Mouse (Mus musculus) limb, embryonic 13.5 days (tissue): ENCODE measurements around the gene Hnrnph3. TPM values are rescaled to one million over a fixed set of nuclear protein-coding genes. Genes with fewer than 3 reads are reported as not detected.

Source experiments
- ATAC-seq: fragments of 200-750 bp; cut with Nextera tagmentation; 2 replicates; pipeline ENCODE4 v1.8.0; 2017; ENCODE audit warnings: low read depth, moderate number of reproducible peaks, moderate TSS enrichment; ENCODE audit not compliant: low FRiP score
- H3K27ac ChIP-seq: fragments of 300-500 bp; sonication (generic); 2 replicates; pipeline ENCODE4 v1.5.1; 2015; ENCODE audit warnings: inconsistent platforms, mild to moderate bottlenecking, moderate library complexity
- H3K27me3 ChIP-seq: fragments of 300-500 bp; sonication (generic); 2 replicates; pipeline ENCODE4 v1.6.1; 2015; ENCODE audit warnings: mild to moderate bottlenecking, inconsistent platforms
- H3K36me3 ChIP-seq: fragments of 300-500 bp; sonication (generic); 2 replicates; pipeline ENCODE4 v1.6.1; 2015; ENCODE audit warnings: inconsistent platforms, mild to moderate bottlenecking, moderate library complexity
- H3K4me1 ChIP-seq: fragments of 300-500 bp; sonication (generic); 2 replicates; pipeline ENCODE4 v1.6.1; 2015; ENCODE audit warnings: inconsistent platforms
- H3K4me2 ChIP-seq: fragments of 300-500 bp; sonication (generic); replicated peaks from 2 replicates; pipeline ENCODE4 v1.6.1; 2015; ENCODE audit warnings: inconsistent platforms, mild to moderate bottlenecking, moderate library complexity
- H3K4me3 ChIP-seq: fragments of 300-500 bp; sonication (generic); 2 replicates; pipeline ENCODE4 v1.5.1; 2015; ENCODE audit warnings: moderate library complexity, mild to moderate bottlenecking, inconsistent platforms
- H3K9ac ChIP-seq: fragments of 300-500 bp; sonication (generic); 2 replicates; pipeline ENCODE4 v1.6.1; 2015; ENCODE audit warnings: mild to moderate bottlenecking, inconsistent platforms
- H3K9me3 ChIP-seq: fragments of 300-500 bp; sonication (generic); 2 replicates; pipeline ENCODE4 v1.6.1; 2016; ENCODE audit warnings: inconsistent platforms
- WGBS: fragments of 180-500 bp; shearing (Covaris S2); methylation state at CpG from one replicate; pipeline ENCODE4 v1.1.7; 2015; 5-methylcytosine and 5-hydroxymethylcytosine counted together
- polyA plus RNA-seq: library from polyadenylated mRNA; unstranded; fragments of >200 nt; fragmentation: Nextera tagmentation; extraction: Ambion mirVana; gene quantifications from 2 replicates; pipeline ENCODE4 v1.2.1, GENCODE M21; 2015

Hnrnph3 gene
- polyA plus RNA-seq, 1 experiment from 2014 or later, result 137 TPM

- WGBS, result 80% methylated on average over 4 of the region's 4 CpGs
- peaks cover 92% of the 10 kb centered on the region for H3K36me3 ChIP-seq
- ATAC-seq, result no peak
These were observed 13.7 kb downstream of the Hnrnph3 start for GRCm38 (mm10) chr10:63010268-63010667.

GRCm38 (mm10) chr10:63008193-63008592 is 15.8 kb downstream of the Hnrnph3 start:
- H3K9ac ChIP-seq, result no peak overlapping the region
- no peaks in the 10 kb centered on the region for H3K9me3 ChIP-seq
- H3K27ac ChIP-seq, result no peak overlapping the region
- H3K27me3 ChIP-seq, result no peaks in the 10 kb centered on the region
- no peak overlapping the region for H3K4me3 ChIP-seq
- 75% methylated on average over 3 of the region's 3 CpGs for WGBS
- H3K36me3 ChIP-seq, result peaks cover 92% of the 10 kb centered on the region
- ATAC-seq, result no peak
- no peaks in the 10 kb centered on the region for H3K4me1 ChIP-seq
- H3K4me2 ChIP-seq, result no peak overlapping the region

More at GRCm38 (mm10) chr10:63010268-63010667, 13.7 kb downstream of the Hnrnph3 start:
- Histone ChIP-seq H3K9ac (no peak overlapping the region), H3K27ac (no peak overlapping the region), H3K4me2 (no peak overlapping the region), H3K4me3 (no peak overlapping the region), H3K27me3 (no peaks in the 10 kb centered on the region), H3K9me3 (no peaks in the 10 kb centered on the region), H3K4me1 (no peaks in the 10 kb centered on the region)

GRCm38 (mm10) chr10:63004556-63004955 is 19.5 kb downstream of the Hnrnph3 start:
- Histone ChIP-seq H3K9me3 (no peaks in the 10 kb centered on the region), H3K9ac (no peak overlapping the region), H3K4me2 (no peak overlapping the region), H3K36me3 (peaks cover 92% of the 10 kb centered on the region), H3K4me3 (no peak overlapping the region), H3K27ac (no peak overlapping the region), H3K27me3 (no peaks in the 10 kb centered on the region), H3K4me1 (no peaks in the 10 kb centered on the region)
- 90% methylated on average over 9 of the region's 9 CpGs for WGBS
- no peak for ATAC-seq

- Histone ChIP-seq H3K27me3 (no peaks in the 10 kb centered on the region), H3K36me3 (peaks cover 94% of the 10 kb centered on the region), H3K27ac (no peak overlapping the region), H3K9me3 (no peaks in the 10 kb centered on the region), H3K4me2 (no peak overlapping the region), H3K4me3 (no peak overlapping the region), H3K9ac (no peak overlapping the region; the same call in 1 of the 2 replicates), H3K4me1 (no peaks in the 10 kb centered on the region)
- no peak for ATAC-seq
- 65% methylated on average over 9 of the region's 9 CpGs for WGBS
These were observed 20.8 kb downstream of the Hnrnph3 start for GRCm38 (mm10) chr10:63003252-63003651.

GRCm38 (mm10) chr10:63000584-63000983 is 23.4 kb downstream of the Hnrnph3 start:
- Histone ChIP-seq H3K9ac (no peak overlapping the region), H3K36me3 (peaks cover 93% of the 10 kb centered on the region), H3K4me1 (no peaks in the 10 kb centered on the region), H3K27me3 (no peaks in the 10 kb centered on the region), H3K9me3 (no peaks in the 10 kb centered on the region), H3K4me2 (no peak overlapping the region), H3K27ac (no peak overlapping the region), H3K4me3 (no peak overlapping the region)
- 80% methylated on average over 9 of the region's 9 CpGs for WGBS
- no peak for ATAC-seq

GRCm38 (mm10) chr10:62993991-62994390 is 30.0 kb downstream of the Hnrnph3 start:
- no peak overlapping the region for H3K9ac ChIP-seq
- H3K36me3 ChIP-seq, result peaks cover 93% of the 10 kb centered on the region
- H3K4me3 ChIP-seq, result no peak overlapping the region
- H3K4me1 ChIP-seq, result no peaks in the 10 kb centered on the region
- no peak overlapping the region for H3K27ac ChIP-seq
- no peaks in the 10 kb centered on the region for H3K27me3 ChIP-seq
- 90% methylated on average over 6 of the region's 9 CpGs for WGBS
- H3K4me2 ChIP-seq, result no peak overlapping the region
- no peaks in the 10 kb centered on the region for H3K9me3 ChIP-seq
- no peak for ATAC-seq

- ATAC-seq, result no peak
- no peaks in the 10 kb centered on the region for H3K9me3 ChIP-seq
- peaks cover 91% of the 10 kb centered on the region for H3K36me3 ChIP-seq
- H3K27me3 ChIP-seq, result no peaks in the 10 kb centered on the region
- 91% methylated on average over 15 of the region's 15 CpGs for WGBS
- H3K4me1 ChIP-seq, result no peaks in the 10 kb centered on the region
- H3K9ac ChIP-seq, result no peak overlapping the region
- no peak overlapping the region for H3K4me2 ChIP-seq
- H3K27ac ChIP-seq, result no peak overlapping the region
- H3K4me3 ChIP-seq, result no peak overlapping the region
These were observed 33.4 kb downstream of the Hnrnph3 start for GRCm38 (mm10) chr10:62990636-62991035.

GRCm38 (mm10) chr10:62987341-62987740 is 36.7 kb downstream of the Hnrnph3 start:
- 28% methylated on average over 3 of the region's 3 CpGs for WGBS
- peaks cover 91% of the 10 kb centered on the region for H3K36me3 ChIP-seq
- no peaks in the 10 kb centered on the region for H3K4me1 ChIP-seq
- H3K27ac ChIP-seq, result no peak overlapping the region
- no peak overlapping the region for H3K4me2 ChIP-seq
- H3K9ac ChIP-seq, result no peak overlapping the region
- H3K9me3 ChIP-seq, result no peaks in the 10 kb centered on the region
- no peaks in the 10 kb centered on the region for H3K27me3 ChIP-seq
- no peak for ATAC-seq
- no peak overlapping the region for H3K4me3 ChIP-seq

- Histone ChIP-seq H3K27me3 (no peaks in the 10 kb centered on the region), H3K9me3 (no peaks in the 10 kb centered on the region), H3K4me3 (no peak overlapping the region), H3K4me2 (no peak overlapping the region), H3K9ac (no peak overlapping the region), H3K36me3 (peaks cover 65% of the 10 kb centered on the region), H3K27ac (no peak overlapping the region), H3K4me1 (peaks cover 10% of the 10 kb centered on the region)
- ATAC-seq, result no peak
- WGBS, result 95% methylated on average over 6 of the region's 6 CpGs
These were observed 39.5 kb downstream of the Hnrnph3 start for GRCm38 (mm10) chr10:62984495-62984894.

GRCm38 (mm10) chr10:62984072-62984471 is 39.9 kb downstream of the Hnrnph3 start:
- H3K36me3 ChIP-seq, result peaks cover 61% of the 10 kb centered on the region
- no peak for ATAC-seq
- H3K9me3 ChIP-seq, result no peaks in the 10 kb centered on the region
- H3K4me2 ChIP-seq, result no peak overlapping the region
- H3K4me1 ChIP-seq, result peaks cover 11% of the 10 kb centered on the region
- WGBS, result 93% methylated on average over 11 of the region's 11 CpGs
- H3K27me3 ChIP-seq, result no peaks in the 10 kb centered on the region
- no peak overlapping the region for H3K9ac ChIP-seq
- no peak overlapping the region for H3K27ac ChIP-seq
- H3K4me3 ChIP-seq, result no peak overlapping the region

- Histone ChIP-seq H3K27ac (peak within 1 kb of the TSS; percentile 69; the same call in 1 of the 2 replicates), H3K9me3 (no peaks in the 10 kb centered on the region), H3K27me3 (no peaks in the 10 kb centered on the region), H3K9ac (peak within 1 kb of the TSS; percentile 93), H3K4me1 (peaks cover 11% of the 10 kb centered on the region), H3K4me2 (peak within 1 kb of the TSS; percentile 69), H3K36me3 (peaks cover 34% of the 10 kb centered on the region), H3K4me3 (peak within 1 kb of the TSS; percentile 96)
- under 1% methylated on average over 70 of the region's 77 CpGs for WGBS
- peak; percentile 91 for ATAC-seq
These were observed 43.7 kb downstream of the Hnrnph3 start, which contains the start of gene Rufy2 for GRCm38 (mm10) chr10:62980039-62980954. TSS of gene Rufy2 (plus strand) at chr10:62980223.

GRCm38 (mm10) chr10:62979667-62980038 is 44.4 kb downstream of the Hnrnph3 start:
- Histone ChIP-seq H3K9ac (peak overlapping the region; percentile 93), H3K9me3 (no peaks in the 10 kb centered on the region), H3K4me3 (peak overlapping the region; percentile 96), H3K27ac (no peak overlapping the region), H3K4me1 (peaks cover 11% of the 10 kb centered on the region), H3K36me3 (peaks cover 30% of the 10 kb centered on the region), H3K27me3 (no peaks in the 10 kb centered on the region), H3K4me2 (peak overlapping the region; percentile 69)
- ATAC-seq, result peak; percentile 6; the same call in 1 of the 2 replicates
- 11% methylated on average over 10 of the region's 10 CpGs for WGBS
